Mouse (Mus musculus): ENCODE results near the gene Tldc1. TPM values are rescaled to one million over a fixed set of nuclear protein-coding genes. Genes with fewer than 3 reads are reported as not detected.

Gene Tldc1
- total RNA-seq, 4 experiments from 2014 or later: 11.3 to 14.3 (median 12.1) TPM

DNA sequence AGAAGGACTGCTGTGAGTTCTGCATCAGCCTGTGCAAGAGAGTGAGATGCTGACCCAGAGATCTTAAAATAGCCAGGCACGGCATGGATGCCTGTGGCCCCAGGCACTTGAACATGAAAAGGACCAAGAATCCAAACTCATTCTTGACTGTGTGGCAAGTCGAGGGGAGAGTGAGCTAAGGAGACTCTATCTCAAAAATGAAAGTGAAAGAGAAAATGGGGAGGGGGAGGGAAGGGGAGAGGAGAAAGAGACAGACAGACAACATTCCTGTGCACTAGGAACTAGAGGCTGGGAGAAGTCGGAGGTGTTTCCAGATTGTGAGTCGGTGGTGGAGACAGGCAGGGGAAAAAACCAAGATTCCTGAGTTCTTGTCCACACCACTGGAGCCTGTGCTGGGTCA, 54.5 kb downstream of the Tldc1 start:
- no peak for DNase-seq (ENCODE audit: low spot score)

DNA sequence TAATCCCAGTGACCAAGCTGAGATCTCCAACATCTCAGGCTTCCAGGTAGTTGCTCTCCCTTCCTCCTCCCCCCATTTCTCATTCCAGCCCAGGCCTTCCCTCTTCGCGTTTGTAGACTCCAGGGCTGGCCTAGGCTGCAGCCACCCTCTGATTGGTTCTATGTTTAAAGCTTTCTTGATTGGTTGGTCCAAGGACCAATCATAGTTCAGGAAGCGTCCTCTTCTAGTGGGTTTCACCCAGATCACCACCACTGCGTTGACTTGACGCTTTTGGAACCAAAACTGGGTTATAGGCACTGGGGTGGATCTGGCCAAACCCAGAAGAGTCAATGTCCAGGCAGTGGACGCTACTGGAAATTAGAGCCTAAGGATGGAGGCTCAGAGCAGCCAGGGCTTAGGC, 55.9 kb downstream of the Tldc1 start:
- DNase-seq (ENCODE audit: low spot score): no peak

DNA sequence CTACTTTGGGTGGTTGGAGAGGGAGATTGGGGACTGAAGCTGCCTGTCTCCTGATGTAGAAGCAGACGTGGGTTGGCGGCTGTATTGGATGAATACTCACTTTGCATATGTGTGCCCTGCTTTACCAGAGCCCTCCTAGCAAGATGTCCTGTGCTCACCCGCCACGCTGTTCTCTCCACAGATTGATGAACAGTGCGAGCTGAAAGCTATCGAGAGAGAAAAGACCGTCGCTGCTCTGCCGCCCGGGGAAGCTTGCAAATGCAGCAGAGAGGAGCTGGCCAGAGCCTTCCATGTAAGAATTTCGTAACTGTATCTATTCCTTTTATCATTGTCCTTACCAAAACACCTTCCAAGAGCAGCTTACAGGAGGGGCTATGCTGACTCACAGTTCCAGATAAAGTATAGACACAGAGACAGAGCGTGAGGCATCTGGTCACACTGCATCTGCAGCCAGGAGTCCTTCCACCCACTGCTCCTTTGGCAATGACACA, 59.2 kb downstream of the Tldc1 start:
- no peak for DNase-seq (ENCODE audit: low spot score)

DNA sequence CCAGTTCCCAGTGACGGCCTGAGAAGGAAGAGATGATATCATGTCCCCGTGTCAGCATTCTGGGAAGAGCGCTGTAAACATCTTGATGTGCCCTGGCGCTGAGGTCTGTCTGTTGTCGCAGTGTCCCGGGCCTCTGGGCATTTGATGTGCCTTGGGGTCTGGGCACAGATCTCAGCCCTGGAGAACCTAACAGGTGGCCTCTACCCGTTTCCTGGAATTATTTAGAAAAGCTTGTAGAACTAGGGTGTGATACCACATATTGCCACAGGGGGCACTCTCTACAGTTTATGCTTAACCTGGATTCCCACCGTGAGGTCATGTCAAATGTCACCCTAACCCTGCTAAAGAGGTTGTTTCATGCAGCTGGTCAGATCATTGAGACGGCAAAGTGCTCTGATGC, 60.5 kb downstream of the Tldc1 start:
- DNase-seq (ENCODE audit: low spot score): no peak

GRCm38 (mm10) chr8:119716730-119717299, 61.4 kb downstream of the Tldc1 start:
- no peak for DNase-seq (ENCODE audit: low spot score)

DNA sequence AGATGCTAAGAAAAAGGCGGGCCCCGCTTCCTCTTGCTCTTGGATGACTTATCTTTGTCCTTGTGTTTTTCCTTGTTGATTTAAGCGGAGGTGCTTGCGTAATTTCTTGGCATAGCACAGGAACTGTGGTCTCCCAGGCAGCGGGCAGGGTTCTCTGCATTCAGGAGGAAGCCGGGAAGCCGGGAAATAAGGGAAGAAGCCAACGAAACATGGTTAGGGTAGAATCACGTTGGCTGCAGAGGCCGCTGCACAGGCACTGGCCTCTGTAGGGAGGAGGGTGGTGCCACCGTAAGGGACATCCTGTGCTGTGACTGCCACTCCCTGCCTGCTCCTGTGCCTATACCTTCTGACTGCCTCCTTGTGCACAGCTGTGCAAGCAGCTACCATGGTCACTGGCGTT, 63.0 kb downstream of the Tldc1 start:
- peak; percentile 67 for DNase-seq (ENCODE audit: low spot score)

DNA sequence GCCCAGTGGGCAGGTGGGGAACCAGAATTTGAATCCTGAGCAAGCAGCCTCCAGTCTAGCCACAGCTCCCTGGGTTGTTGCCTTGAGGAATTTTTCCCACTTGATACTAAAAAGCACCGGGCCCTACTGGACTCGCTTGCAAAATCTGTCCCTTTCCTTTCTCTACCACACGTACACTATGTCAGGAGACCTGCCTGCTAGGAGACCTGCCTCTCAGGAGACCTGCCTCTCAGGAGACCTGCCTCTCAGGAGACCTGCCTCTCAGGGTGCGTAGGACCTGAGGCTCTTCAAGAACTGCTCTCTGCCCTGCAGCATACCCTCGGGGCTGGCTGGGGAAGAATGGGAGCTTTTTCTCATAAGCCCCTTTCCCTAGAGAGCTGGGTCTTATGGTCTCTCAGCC, 64.8 kb downstream of the Tldc1 start:
- DNase-seq (ENCODE audit: low spot score): no peak

DNA sequence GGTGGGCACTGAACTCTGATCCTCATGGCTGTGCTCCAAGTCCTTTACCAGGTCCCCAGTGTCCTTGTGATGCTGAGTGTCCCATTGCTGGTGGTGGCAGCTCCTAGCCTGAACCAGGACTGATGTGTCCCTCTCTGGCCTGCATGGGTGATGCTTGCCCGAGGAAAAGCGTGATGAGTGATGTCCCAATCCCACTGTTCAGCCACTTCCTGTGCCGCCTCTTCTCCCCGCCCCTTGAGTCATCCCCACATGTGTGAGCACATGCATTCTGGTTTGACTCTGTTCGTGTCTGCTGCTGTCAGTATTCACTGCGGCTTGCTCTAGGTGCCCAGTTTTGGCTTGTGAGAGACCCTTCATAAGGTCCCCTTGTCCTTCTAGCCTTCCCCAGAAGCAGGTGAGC, 66.0 kb downstream of the Tldc1 start:
- DNase-seq (ENCODE audit: low spot score): no peak

Other genes starting within 250 kb of the Tldc1 start
- 10 to 100 TPM; 31.1 to 34.9 (median 33.1) TPM for gene Mbtps1, start 219.7 kb downstream of the Tldc1 start, total RNA-seq (2022)
- 10 to 100 TPM; 18.4 to 22.3 (median 19.8) TPM for gene Hsdl1, start 203.2 kb downstream of the Tldc1 start, total RNA-seq (2022)
- not detected for gene Dnaaf1, start 203.2 kb downstream of the Tldc1 start, total RNA-seq (2022)
- gene Taf1c, start 173.2 kb downstream of the Tldc1 start, total RNA-seq (2022): 1 to 10 TPM; 3.4 to 4.4 (median 4.0) TPM
- gene Adad2, start 165.7 kb downstream of the Tldc1 start, total RNA-seq (2022): not detected
- gene Kcng4, start 142.7 kb downstream of the Tldc1 start, total RNA-seq (2022): under 1 TPM in 2 of 4 experiments, not detected in 2; 0.09 to 0.12 TPM
- 10 to 100 TPM; 22.2 to 32.4 (median 25.2) TPM for gene Wfdc1, start 112.1 kb downstream of the Tldc1 start, total RNA-seq (2022)
- gene Atp2c2, start 78.4 kb downstream of the Tldc1 start, total RNA-seq (2022): under 1 TPM in 1 of 4 experiments, not detected in 3; 0.11 TPM
- gene Cotl1, start 62.1 kb upstream of the Tldc1 start, total RNA-seq (2022): 10 to 100 TPM in 3 of 4 experiments, 1 to 10 TPM in 1; 9.6 to 26.9 (median 11.3) TPM
- gene Klhl36, start 83.8 kb upstream of the Tldc1 start, total RNA-seq (2022): 1 to 10 TPM; 2.8 to 3.1 (median 2.9) TPM
- gene Usp10, start 131.9 kb upstream of the Tldc1 start, total RNA-seq (2022): 10 to 100 TPM; 50.7 to 55.9 (median 53.9) TPM
- gene Gm20388, start 132.4 kb upstream of the Tldc1 start, total RNA-seq (2022): 1 to 10 TPM in 2 of 4 experiments, not detected in 2; 4.2 to 6.7 TPM
- gene Crispld2, start 214.0 kb upstream of the Tldc1 start, total RNA-seq (2022): 10 to 100 TPM; 20.9 to 28.7 (median 27.4) TPM

All from heart, adult 8-10 months (tissue).